Mouse (Mus musculus): ENCODE data around the gene Gapdhs.
"Not testable (repeated sequence)": the region's sequence is repeated elsewhere in the genome, so short reads cannot be mapped to it uniquely, and the experiment has no call there.

The Gapdhs gene

DNA sequence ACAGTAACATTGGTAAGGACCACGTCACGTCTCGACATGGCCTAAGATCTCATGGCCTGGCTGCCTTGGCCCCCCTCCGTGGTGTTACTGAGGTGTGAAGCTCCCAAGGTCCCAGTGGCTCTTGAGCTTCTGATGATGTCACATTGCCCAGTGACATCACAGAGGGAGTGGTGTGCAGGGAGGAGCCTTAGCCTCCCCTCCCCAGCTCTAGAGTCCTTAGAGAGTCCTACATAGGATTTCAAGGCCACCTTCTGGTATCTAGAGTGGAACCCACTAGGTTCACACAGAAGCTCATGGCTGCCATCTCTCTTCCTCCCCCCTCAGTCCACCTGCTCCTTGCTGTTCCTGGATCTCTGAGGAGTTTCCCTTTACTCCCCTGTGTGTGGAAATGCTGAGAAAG lies at the start of gene Gapdhs:
Gapdhs (minus strand) TSS at position 65 of the 400 bp plus-strand sequence.
- not testable (repeated sequence) for DNase-seq

- no peak for DNase-seq
Observed at GRCm38 (mm10) chr7:30791921-30792320, 48.4 kb upstream of the Gapdhs start.

GRCm38 (mm10) chr7:30790141-30790540 lies 46.7 kb upstream of the Gapdhs start:
- no peak for DNase-seq

DNA sequence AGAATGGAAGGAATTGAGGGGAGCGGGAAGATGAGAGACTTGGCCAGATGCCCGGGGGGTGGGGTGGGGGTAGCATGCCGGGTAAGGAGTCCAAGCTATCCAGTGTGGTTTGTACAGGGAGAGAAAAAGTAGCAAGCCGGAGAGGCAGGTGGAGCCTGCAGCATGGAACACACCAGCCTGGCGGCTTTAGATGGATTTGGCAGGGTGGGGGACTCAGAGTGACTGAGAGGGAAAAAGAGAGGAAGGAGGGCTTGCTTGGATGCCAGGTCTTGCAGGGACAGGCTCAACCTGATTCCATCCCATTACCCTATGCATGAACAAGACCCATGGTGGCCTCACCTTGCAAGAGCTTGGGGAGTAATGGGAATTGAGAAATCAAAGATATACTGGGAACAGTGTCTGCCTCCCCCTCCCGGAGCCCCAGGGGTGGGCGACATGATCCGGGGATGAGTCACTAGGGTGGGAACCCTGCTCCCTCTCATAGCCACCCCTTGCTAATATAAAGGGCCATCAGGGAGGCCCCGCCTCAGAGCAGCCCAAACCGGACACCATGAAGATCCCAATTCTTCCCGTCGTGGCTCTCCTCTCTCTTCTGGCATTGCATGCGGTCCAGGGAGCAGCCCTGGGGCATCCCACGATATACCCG lies 44.0 kb upstream of the Gapdhs start, which contains the start of gene Krtdap:
Krtdap (plus strand) TSS at position 520 of the 646 bp plus-strand sequence.
- DNase-seq = no peak

- no peak for DNase-seq
Observed at GRCm38 (mm10) chr7:30785721-30786546, 42.5 kb upstream of the Gapdhs start.

GRCm38 (mm10) chr7:30785154-30785553 lies 41.7 kb upstream of the Gapdhs start:
- no peak for DNase-seq

DNA sequence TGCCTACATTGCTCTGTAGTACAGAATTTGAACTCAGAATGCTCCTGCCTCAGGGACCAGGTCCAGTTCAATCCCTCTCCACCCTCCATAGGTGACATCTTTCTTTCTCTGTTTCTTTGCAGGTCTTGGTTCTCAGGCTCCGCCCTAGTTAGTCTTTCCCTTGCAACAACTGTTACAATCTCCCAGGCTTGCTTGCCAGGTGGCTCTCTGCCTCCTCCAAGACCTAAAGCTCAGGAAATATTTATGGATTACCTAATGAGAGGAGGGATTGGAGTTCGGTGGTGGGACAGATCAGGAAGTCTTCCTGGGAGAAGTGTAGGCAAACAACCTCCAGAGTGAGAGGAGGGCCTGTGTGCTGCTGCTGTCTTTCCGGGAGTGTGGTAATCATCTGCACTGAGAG lies 39.2 kb upstream of the Gapdhs start:
- DNase-seq = no peak

DNA sequence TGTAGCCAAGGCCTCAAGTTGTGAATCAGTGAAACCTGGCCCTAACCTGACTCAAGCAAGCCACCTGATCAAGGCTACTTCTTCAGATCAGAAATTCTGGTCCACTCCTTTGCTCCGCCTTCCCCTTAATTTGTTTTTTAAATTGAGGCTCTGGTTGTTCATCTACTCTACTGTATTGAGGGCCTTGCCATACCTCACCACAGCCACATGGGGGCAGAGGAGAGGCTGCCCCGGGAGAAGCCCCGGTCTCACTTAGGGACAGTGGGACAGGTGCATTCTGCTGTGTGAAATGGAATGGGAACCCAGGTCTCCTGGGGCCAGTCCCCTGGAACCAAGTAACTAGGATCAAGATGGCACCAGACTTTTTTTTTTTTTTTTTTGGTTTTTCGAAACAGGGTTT lies 38.3 kb upstream of the Gapdhs start:
- DNase-seq = no peak

DNA sequence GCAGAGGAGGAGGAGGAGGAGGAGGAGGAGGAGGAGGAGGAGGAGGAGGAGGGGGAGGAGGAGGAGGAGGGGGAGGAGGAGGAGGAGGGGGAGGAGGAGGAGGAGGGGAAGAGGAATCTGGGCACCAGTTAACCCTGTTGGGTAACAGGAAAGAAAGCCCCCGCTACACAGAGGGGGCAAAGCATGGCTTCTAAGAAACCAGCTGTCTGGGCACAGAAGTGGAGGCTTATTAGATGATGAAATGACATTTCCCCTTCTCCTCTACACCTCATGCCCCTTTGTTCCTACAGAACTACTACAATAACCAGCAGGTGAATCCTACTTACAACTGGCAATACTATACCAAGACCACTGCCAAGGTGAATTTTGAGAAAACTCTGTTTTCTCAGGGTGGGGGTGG lies 34.4 kb upstream of the Gapdhs start:
- DNase-seq = no peak

GRCm38 (mm10) chr7:30777081-30777579 lies 33.6 kb upstream of the Gapdhs start:
- no peak for DNase-seq

GRCm38 (mm10) chr7:30776104-30776503 lies 32.6 kb upstream of the Gapdhs start:
- no peak for DNase-seq

GRCm38 (mm10) chr7:30769236-30769635 lies 25.8 kb upstream of the Gapdhs start:
- no peak for DNase-seq

- no peak for DNase-seq
Observed at GRCm38 (mm10) chr7:30766408-30766807, 22.9 kb upstream of the Gapdhs start.

GRCm38 (mm10) chr7:30765173-30765572 lies 21.7 kb upstream of the Gapdhs start:
- DNase-seq = no peak

DNA sequence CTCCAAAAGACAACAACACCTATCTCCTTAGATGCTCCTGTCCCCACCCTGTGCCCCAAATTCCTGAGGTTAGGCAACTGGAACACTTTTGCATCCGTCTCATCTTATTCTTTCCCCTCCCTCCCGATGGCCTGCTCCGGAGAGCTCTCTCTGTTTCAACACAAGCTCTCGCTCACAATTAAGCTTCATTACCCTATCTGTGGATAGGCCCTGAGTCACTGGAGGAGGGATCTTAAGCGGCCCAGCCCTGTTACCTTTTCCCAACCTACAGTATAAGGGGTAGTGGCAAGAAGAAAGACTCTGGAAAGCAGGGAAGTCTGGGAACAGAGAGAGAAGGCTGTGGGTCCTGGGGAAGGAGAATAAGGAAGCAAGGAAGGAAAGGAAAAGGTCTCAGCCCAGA lies 20.0 kb upstream of the Gapdhs start, which contains the start of gene Dmkn:
Dmkn (plus strand) TSS at position 301 of the 400 bp plus-strand sequence.
- DNase-seq = no peak

GRCm38 (mm10) chr7:30761769-30762352 lies 18.4 kb upstream of the Gapdhs start:
- no peak for DNase-seq

GRCm38 (mm10) chr7:30758853-30759252 lies 15.4 kb upstream of the Gapdhs start:
- no peak for DNase-seq

DNA sequence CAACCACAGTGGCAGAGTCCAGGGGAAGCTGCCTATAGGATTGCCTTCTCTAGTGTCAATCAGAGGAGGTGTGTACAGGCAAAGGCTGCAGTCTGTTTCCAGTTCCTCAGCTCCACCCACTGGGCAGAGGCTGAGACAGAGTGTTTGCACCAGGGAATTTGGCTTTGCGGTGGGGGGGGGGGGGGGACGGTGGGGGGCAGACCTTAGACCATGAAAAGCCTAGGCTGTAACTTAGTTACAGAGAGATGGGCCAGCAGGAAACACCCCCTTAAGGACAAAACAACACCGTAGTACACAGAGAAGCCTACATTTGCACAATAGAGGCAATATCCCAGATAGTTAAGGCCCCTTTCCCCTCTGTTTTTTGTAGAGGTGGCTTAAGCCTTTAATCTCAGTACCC lies 13.5 kb upstream of the Gapdhs start:
- no peak for DNase-seq

GRCm38 (mm10) chr7:30751086-30751669 lies 7.7 kb upstream of the Gapdhs start, which contains the start of gene Sbsn:
Gene Sbsn (plus strand): TSS chr7:30751471.
- DNase-seq = no peak

GRCm38 (mm10) chr7:30749824-30750606 lies 6.5 kb upstream of the Gapdhs start:
- no peak for DNase-seq

DNA sequence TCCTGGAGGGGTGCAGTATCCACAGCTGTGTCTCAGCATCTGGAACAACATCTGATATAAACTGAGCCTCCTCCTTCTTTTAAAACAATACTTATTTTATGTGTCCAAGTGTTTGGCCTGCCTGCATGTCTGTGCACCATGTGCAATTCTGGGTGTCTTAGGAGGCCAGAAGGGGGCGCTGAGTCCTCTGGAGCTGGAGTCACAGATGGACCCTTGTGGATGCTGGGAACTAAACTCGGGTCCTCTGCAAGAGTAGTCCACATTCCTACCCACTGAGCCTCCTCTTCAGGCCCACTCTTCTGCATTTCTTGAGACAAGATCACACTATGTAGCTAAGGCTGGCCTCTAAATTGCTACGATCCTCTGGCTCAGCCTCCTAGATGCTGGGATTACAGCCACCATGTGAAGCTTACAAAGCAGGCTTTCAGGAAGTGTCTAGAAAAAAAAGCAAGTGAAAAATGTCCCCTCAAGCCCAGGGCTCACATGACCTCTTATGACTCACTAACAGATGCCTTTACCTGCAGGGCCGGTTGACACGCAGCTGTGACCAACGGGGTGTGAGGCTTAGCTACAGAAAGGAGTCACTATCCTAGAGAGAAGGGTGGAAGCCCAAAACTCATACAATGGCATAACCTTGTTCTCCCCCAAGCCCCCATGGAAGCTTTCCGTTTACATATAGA lies 4.2 kb upstream of the Gapdhs start:
- no peak for DNase-seq

All from cerebellum, adult 8-10 months (tissue).